ENCODE assay signal across 25 mouse cellular contexts in genomic region chr19:16407727-16408126, GRCm38 (mm10). TPM values are rescaled to one million over a fixed set of nuclear protein-coding genes. Genes with fewer than 3 reads are reported as not detected.
DNase-seq lines count a peak whose midpoint lies in the region; ATAC-seq and TF ChIP-seq lines count a peak whose summit lies in the region.
"Had no signal": no experiment of that assay in that cellular context is flagged by ENCODE, and none has a peak within 500 bp of the region (broad histone marks: within the 10 kb centered on the region; RNA-seq: fewer than 3 reads in every experiment).

No protein-coding gene starts in this region.

- no peaks in the 10 kb centered on the region for H3K79me2 ChIP-seq in CH12.LX (replicated peaks; ENCODE audit: control insufficient read depth, extremely low read depth, insufficient read depth, poor library complexity, severe bottlenecking)
- H3K79me2 ChIP-seq in macrophage (ENCODE audit: inconsistent target) = no peaks in the 10 kb centered on the region

- DNase-seq in CH12.LX (ENCODE audit: extremely low read depth) = peak; percentile 72
- DNase-seq in splenic B cell, adult 2 months (ENCODE audit: low read depth, low spot score) = peak; percentile 58
- no peak for DNase-seq in lung, postnatal 10 days
- no peak for DNase-seq in thymus, adult 2 months
- DNase-seq: adrenal gland, adult 8-10 months; adrenal gland, postnatal 25 days; cerebellum, adult 2 months; cerebellum, postnatal 10 days; cerebellum, postnatal 36 days; forebrain, postnatal 0 days; gastrocnemius, postnatal 25 days; heart, adult 2 months; heart, postnatal 14 days had no signal

- no peak overlapping the region for H3K4me3 ChIP-seq in CH12.LX (replicated peaks in 1 of 3; ENCODE audit: low read depth in 2 of 3, low read length in 2 of 3, poor library complexity in 1 of 3)
- H3K4me3 ChIP-seq in bone marrow macrophage, adult 2 months (ENCODE audit: insufficient read depth, low read length) = no peak overlapping the region
- no peak overlapping the region for H3K4me3 ChIP-seq in macrophage (ENCODE audit: inconsistent target)
- H3K4me3 ChIP-seq in midbrain, embryonic 13.5 days (replicated peaks) = no peak overlapping the region
- no peak overlapping the region for H3K4me3 ChIP-seq in thymus, adult 2 months (ENCODE audit: control insufficient read depth, insufficient read depth, low read length)
- H3K4me3 ChIP-seq: embryonic facial prominence, embryonic 12.5 days; embryonic facial prominence, embryonic 15.5 days; heart, adult 2 months; heart, embryonic 10.5 days; heart, embryonic 13.5 days; hindbrain, embryonic 12.5 days; hindbrain, embryonic 15.5 days had no signal

- no peaks in the 10 kb centered on the region for H3K27me3 ChIP-seq in CH12.LX (replicated peaks)
- no peaks in the 10 kb centered on the region for H3K27me3 ChIP-seq in splenic B cell, adult 2 months (ENCODE audit: control insufficient read depth, insufficient read depth, low read length, poor library complexity, severe bottlenecking)
- H3K27me3 ChIP-seq in midbrain, embryonic 13.5 days = no peaks in the 10 kb centered on the region
- no peaks in the 10 kb centered on the region for H3K27me3 ChIP-seq in thymus, adult 2 months (ENCODE audit: control insufficient read depth, insufficient read depth, low read length)
- H3K27me3 ChIP-seq: embryonic facial prominence, embryonic 12.5 days; embryonic facial prominence, embryonic 15.5 days; heart, embryonic 13.5 days; hindbrain, embryonic 12.5 days; hindbrain, embryonic 15.5 days had no signal

- dilution Hi-C loops in CH12.LX (cut with MboI; ENCODE audit: extremely low pct_ligation_motif_present, extremely low pct_unique_long_range_greater_than_20kb, low sequenced_read_pairs) = no loop called here

- no peak for ATAC-seq in midbrain, embryonic 13.5 days
- ATAC-seq: activated CD4-positive, CD25-positive, alpha-beta regulatory T cell, adult 4 months; forebrain, embryonic 14.5 days; forebrain, postnatal 0 days had no signal

- H3K27ac ChIP-seq in CH12.LX (ENCODE audit: insufficient read depth, low read depth) = no peak overlapping the region
- H3K27ac ChIP-seq in bone marrow macrophage, adult 2 months (ENCODE audit: insufficient read depth, low read depth, low read length) = peak overlapping the region; percentile 59
- H3K27ac ChIP-seq in macrophage = peak overlapping the region; percentile 79
- H3K27ac ChIP-seq in midbrain, embryonic 13.5 days = no peak overlapping the region
- H3K27ac ChIP-seq in thymus, adult 2 months (ENCODE audit: control insufficient read depth, insufficient read depth, low read length) = no peak overlapping the region
- H3K27ac ChIP-seq: embryonic facial prominence, embryonic 12.5 days; embryonic facial prominence, embryonic 15.5 days; heart, adult 2 months; heart, embryonic 10.5 days; heart, embryonic 13.5 days; hindbrain, embryonic 12.5 days; hindbrain, embryonic 15.5 days had no signal

- peak; percentile 60; the same call in 1 of the 2 replicates for TF ChIP-seq EP300 in CH12.LX (IDR thresholded peaks at IDR 0.05; ENCODE audit: low read length)

- no peak overlapping the region for H3K9ac ChIP-seq in CH12.LX (ENCODE audit: insufficient read depth, low read depth)
- H3K9ac ChIP-seq in midbrain, embryonic 13.5 days (replicated peaks) = no peak overlapping the region
- H3K9ac ChIP-seq: embryonic facial prominence, embryonic 12.5 days; embryonic facial prominence, embryonic 15.5 days; forebrain, postnatal 0 days; heart, embryonic 13.5 days; hindbrain, embryonic 12.5 days; hindbrain, embryonic 15.5 days had no signal

- TF ChIP-seq CTCF in CH12.LX (conservative IDR thresholded peaks at IDR 0.05 in 1 of 2, IDR thresholded peaks at IDR 0.05 in 1 of 2; ENCODE audit: low read depth in 2 of 2, low read length in 2 of 2) = no peak
- TF ChIP-seq CTCF in bone marrow macrophage, adult 2 months (IDR thresholded peaks at IDR 0.05; ENCODE audit: low read depth, low read length) = no peak
- no peak for TF ChIP-seq CTCF in thymus, adult 2 months (IDR thresholded peaks at IDR 0.05; ENCODE audit: borderline replicate concordance, control insufficient read depth, extremely low read depth, insufficient read depth, low read length, poor library complexity)

- no peak for TF ChIP-seq POLR2A in CH12.LX (IDR thresholded peaks at IDR 0.05; ENCODE audit: low read depth, low read length)
- TF ChIP-seq POLR2A in bone marrow macrophage, adult 2 months (IDR thresholded peaks at IDR 0.05; ENCODE audit: borderline replicate concordance, low read depth, low read length) = no peak
- no peak for TF ChIP-seq POLR2A in thymus, adult 2 months (IDR thresholded peaks at IDR 0.05; ENCODE audit: control insufficient read depth, extremely low read depth, insufficient read depth, low read length, poor library complexity)

- H3K9me3 ChIP-seq in CH12.LX (replicated peaks; ENCODE audit: low read length) = no peaks in the 10 kb centered on the region
- no peaks in the 10 kb centered on the region for H3K9me3 ChIP-seq in midbrain, embryonic 13.5 days
- H3K9me3 ChIP-seq: embryonic facial prominence, embryonic 12.5 days; embryonic facial prominence, embryonic 15.5 days; G1E; heart, embryonic 10.5 days; heart, embryonic 13.5 days; hindbrain, embryonic 12.5 days; hindbrain, embryonic 15.5 days had no signal

- H3K4me1 ChIP-seq in CH12.LX (ENCODE audit: control insufficient read depth in 1 of 2, insufficient read depth in 2 of 2) = peaks cover 5 to 25% of the 10 kb centered on the region in 2 experiments
- peaks cover 9% of the 10 kb centered on the region for H3K4me1 ChIP-seq in bone marrow macrophage, adult 2 months (ENCODE audit: control insufficient read depth, insufficient read depth, low read length)
- H3K4me1 ChIP-seq in midbrain, embryonic 13.5 days (replicated peaks) = no peaks in the 10 kb centered on the region
- no peaks in the 10 kb centered on the region for H3K4me1 ChIP-seq in thymus, adult 2 months (replicated peaks; ENCODE audit: control insufficient read depth, insufficient read depth, low read length)
- H3K4me1 ChIP-seq: embryonic facial prominence, embryonic 12.5 days; embryonic facial prominence, embryonic 15.5 days; heart, embryonic 10.5 days; heart, embryonic 13.5 days; hindbrain, embryonic 12.5 days; hindbrain, embryonic 15.5 days had no signal

- no peak for TF ChIP-seq RAD21 in CH12.LX (IDR thresholded peaks at IDR 0.05; ENCODE audit: low read depth, low read length)

- WGBS in macrophage (ENCODE audit: missing documents) = 0% methylated on average over 1 of the region's 1 CpGs
- 88% methylated on average over 1 of the region's 1 CpGs for whole genome bisulfite sequencing in midbrain, embryonic 13.5 days
- WGBS in thymus, adult 2 months = 49% methylated on average over 1 of the region's 1 CpGs

- no peak overlapping the region for H3K4me2 ChIP-seq in CH12.LX (ENCODE audit: insufficient read depth, low read depth, poor library complexity, severe bottlenecking)
- no peak overlapping the region for H3K4me2 ChIP-seq in midbrain, embryonic 13.5 days (replicated peaks)
- H3K4me2 ChIP-seq: embryonic facial prominence, embryonic 12.5 days; embryonic facial prominence, embryonic 15.5 days; heart, embryonic 13.5 days; hindbrain, embryonic 12.5 days; hindbrain, embryonic 15.5 days had no signal

- H3K36me3 ChIP-seq in CH12.LX (replicated peaks in 1 of 2; ENCODE audit: control insufficient read depth in 1 of 2, insufficient read depth in 1 of 2, low read length in 1 of 2) = no peaks in the 10 kb centered on the region
- H3K36me3 ChIP-seq in macrophage (ENCODE audit: inconsistent target) = no peaks in the 10 kb centered on the region
- no peaks in the 10 kb centered on the region for H3K36me3 ChIP-seq in splenic B cell, adult 2 months (ENCODE audit: control insufficient read depth, insufficient read depth, low read length, poor library complexity, severe bottlenecking)
- H3K36me3 ChIP-seq in midbrain, embryonic 13.5 days = no peaks in the 10 kb centered on the region
- H3K36me3 ChIP-seq in thymus, adult 2 months (ENCODE audit: control insufficient read depth, insufficient read depth, low read length) = no peaks in the 10 kb centered on the region
- H3K36me3 ChIP-seq: embryonic facial prominence, embryonic 12.5 days; embryonic facial prominence, embryonic 15.5 days; G1E; heart, embryonic 10.5 days; heart, embryonic 13.5 days; hindbrain, embryonic 12.5 days; hindbrain, embryonic 15.5 days had no signal

- in situ Hi-C loops in CH12.LX (cut with MboI; ENCODE audit: low pct_ligation_motif_present, low pct_unique_long_range_greater_than_20kb, low sequenced_read_pairs) = no loop called here

TF ChIP-seq in CH12.LX, 34 proteins besides CTCF, POLR2A, EP300 and RAD21 (continues in another document):
- TF ChIP-seq PAX5 (IDR thresholded peaks at IDR 0.05; ENCODE audit: low read length) (no peak), SMC3 (IDR thresholded peaks at IDR 0.05; ENCODE audit: low read depth, low read length) (no peak), ZC3H11A (IDR thresholded peaks at IDR 0.05; ENCODE audit: low read depth, low read length) (no peak), ZKSCAN1 (IDR thresholded peaks at IDR 0.05; ENCODE audit: borderline replicate concordance, low read depth, low read length) (no peak), HCFC1 (IDR thresholded peaks at IDR 0.05; ENCODE audit: low read depth, low read length) (no peak), BHLHE40 (IDR thresholded peaks at IDR 0.05; ENCODE audit: low read depth, low read length) (peak; percentile 37; the same call in 1 of the 2 replicates), UBTF (IDR thresholded peaks at IDR 0.05; ENCODE audit: low read depth, low read length) (no peak), POLR2AphosphoS2 (IDR thresholded peaks at IDR 0.05; ENCODE audit: low read depth, low read length) (no peak), MXI1 (IDR thresholded peaks at IDR 0.05; ENCODE audit: low read depth, low read length) (no peak), MAX (IDR thresholded peaks at IDR 0.05; ENCODE audit: low read length) (no peak), TCF12 (IDR thresholded peaks at IDR 0.05; ENCODE audit: low read depth, low read length) (no peak), USF1 (IDR thresholded peaks at IDR 0.05; ENCODE audit: low read depth, low read length) (peak; percentile 66), CHD1 (IDR thresholded peaks at IDR 0.05; ENCODE audit: low read depth, low read length) (no peak)

RNA-seq across cellular contexts. Expression of gene Gna14, which starts 27.8 kb away (rescaled TPM):
- total RNA-seq in CH12.LX (2012; rRNA removed) (0.08 TPM in 1 of 2 replicates, not detected in the other), CH12.LX (2014; rRNA removed) (not detected in 2 replicates)
- polyA plus RNA-seq in CH12.LX (2012; ENCODE audit: insufficient read length, low read depth) (not detected in 2 replicates), macrophage (2018) (0.11 to 0.13 TPM in 2 of 3 replicates, not detected in the other)
- polyA plus RNA-seq in bone marrow macrophage, adult 2 months (2012; ENCODE audit: insufficient read depth, insufficient read length, missing spikeins) = not detected in 2 replicates
- total RNA-seq in macrophage (2018; cell fraction: chromatin; rRNA removed) = under 1 TPM in 1 of 26 experiments, not detected in 25; 0.22 TPM
- total RNA-seq in macrophage (2018; cell fraction: cytosol; rRNA removed) = under 1 TPM in 10 of 26 experiments, not detected in 16; 0.03 to 0.17 (median 0.05) TPM
- under 1 TPM in 3 of 26 experiments, not detected in 23; 0.17 to 0.37 (median 0.34) TPM for total RNA-seq in macrophage (2018; cell fraction: nucleus; rRNA removed)
- 0.28 and 0.51 TPM in 2 replicates for polyA plus RNA-seq in midbrain, embryonic 13.5 days (2015; fragmentation: Nextera tagmentation; extraction: Ambion mirVana)
- 2.9 and 3.4 TPM in 2 replicates for polyA plus RNA-seq in thymus, adult 2 months (2012; rRNA removed)
- total RNA-seq: G1E had no signal
- polyA plus RNA-seq: G1E had no signal

Comparison
In these comparisons a context has a peak if more than half of its experiments do, and no peak if none do; other contexts are left out.
1. DNase-seq: peak in CH12.LX (single experiment) and splenic B cell, adult 2 months (single experiment); none in lung, postnatal 10 days (single experiment) and thymus, adult 2 months (single experiment).
2. H3K27ac ChIP-seq: peak in bone marrow macrophage, adult 2 months (single experiment) and macrophage (single experiment); none in CH12.LX (single experiment), midbrain, embryonic 13.5 days (single experiment) and thymus, adult 2 months (single experiment).